Mouse (Mus musculus) ES-E14 (cell line): Measurements from ENCODE around the gene Tead4. TPM values are rescaled to one million over a fixed set of nuclear protein-coding genes. Genes with fewer than 3 reads are reported as not detected.

Experiments
- DNase-seq: peaks from one replicate; pipeline ENCODE4 v3.0.0-alpha.2; 2013; ENCODE audit warnings: low read depth, low spot score
- H3K27ac ChIP-seq: 2 replicates; pipeline ENCODE4 v1.5.1; 2012; ENCODE audit warnings: low read depth, mild to moderate bottlenecking, low read length, moderate library complexity, mixed read lengths; ENCODE audit not compliant: poor library complexity, insufficient read depth, severe bottlenecking
- H3K36me3 ChIP-seq: 2 replicates; pipeline ENCODE4 v1.6.1; 2012; ENCODE audit warnings: mild to moderate bottlenecking, low read length, moderate library complexity, mixed read lengths; ENCODE audit not compliant: control insufficient read depth, poor library complexity, insufficient read depth, severe bottlenecking
- H3K4me1 ChIP-seq, 2 experiments: fragments of 150-350 bp in 1 of 2; sonication (generic) in 1 of 2; 2 replicates each; pipeline ENCODE4 v1.6.1; 2012; ENCODE audit warnings: low read length in 2 of 2, mild to moderate bottlenecking in 1 of 2, mixed read lengths in 1 of 2; ENCODE audit not compliant: control insufficient read depth in 2 of 2, insufficient read depth in 2 of 2, poor library complexity in 1 of 2
- H3K4me3 ChIP-seq, 2 experiments: fragments of 150-350 bp in 1 of 2; sonication (generic) in 1 of 2; 2 replicates each; pipeline ENCODE4 v1.5.1; 2012; ENCODE audit warnings: low read length in 2 of 2, low read depth in 1 of 2, mild to moderate bottlenecking in 1 of 2, mixed read lengths in 1 of 2; ENCODE audit not compliant: insufficient read depth in 1 of 2, poor library complexity in 1 of 2, severe bottlenecking in 1 of 2
- H3K9ac ChIP-seq: 2 replicates; pipeline ENCODE4 v1.6.1; 2012; ENCODE audit warnings: low read depth, mild to moderate bottlenecking, low read length, mixed read lengths; ENCODE audit not compliant: poor library complexity, insufficient read depth, severe bottlenecking
- H3K9me3 ChIP-seq: fragments of 150-350 bp; sonication (generic); 2 replicates; pipeline ENCODE4 v1.6.1; 2012; ENCODE audit warnings: low read depth, mild to moderate bottlenecking, low read length; ENCODE audit not compliant: control insufficient read depth, insufficient read depth
- CHD2 ChIP-seq: IDR thresholded peaks from 2 replicates; pipeline ENCODE4 v1.6.1; 2014; ENCODE audit warnings: mild to moderate bottlenecking, low read depth, low read length, inconsistent platforms
- HCFC1 ChIP-seq: IDR thresholded peaks from 2 replicates; pipeline ENCODE4 v1.6.1; 2012; ENCODE audit warnings: low read length, inconsistent platforms, borderline replicate concordance; ENCODE audit not compliant: insufficient read depth
- MAFK ChIP-seq: IDR thresholded peaks from 2 replicates; pipeline ENCODE4 v1.6.1; 2014; ENCODE audit warnings: mild to moderate bottlenecking, low read depth, low read length, inconsistent platforms; ENCODE audit not compliant: insufficient read depth
- ZC3H11A ChIP-seq: IDR thresholded peaks from 2 replicates; pipeline ENCODE4 v1.6.1; 2012; ENCODE audit warnings: low read depth, mild to moderate bottlenecking, inconsistent platforms, low read length, borderline replicate concordance
- ZNF384 ChIP-seq: IDR thresholded peaks from 2 replicates; pipeline ENCODE4 v1.6.1; 2012; ENCODE audit warnings: low read depth, low read length, inconsistent platforms
- in situ Hi-C, 2 experiments: fragments of 600-800 bp; cut with MboI; formaldehyde crosslinking; loops; one replicate each; pipeline ENCODE4 v1.15.1; 2025; ENCODE audit warnings: low sequenced_read_pairs in 2 of 2, inconsistent platforms in 1 of 2; ENCODE audit not compliant: unreplicated experiment in 2 of 2
- total RNA-seq: library from RNA; depleted of rRNA; stranded (reverse); fragments of 300-350 nt; gene quantifications from 2 replicates; pipeline ENCODE4 v1.2.3, GENCODE M21; 2012

Tead4 gene
- total RNA-seq, 1 experiment, result 6.8 TPM

DNA sequence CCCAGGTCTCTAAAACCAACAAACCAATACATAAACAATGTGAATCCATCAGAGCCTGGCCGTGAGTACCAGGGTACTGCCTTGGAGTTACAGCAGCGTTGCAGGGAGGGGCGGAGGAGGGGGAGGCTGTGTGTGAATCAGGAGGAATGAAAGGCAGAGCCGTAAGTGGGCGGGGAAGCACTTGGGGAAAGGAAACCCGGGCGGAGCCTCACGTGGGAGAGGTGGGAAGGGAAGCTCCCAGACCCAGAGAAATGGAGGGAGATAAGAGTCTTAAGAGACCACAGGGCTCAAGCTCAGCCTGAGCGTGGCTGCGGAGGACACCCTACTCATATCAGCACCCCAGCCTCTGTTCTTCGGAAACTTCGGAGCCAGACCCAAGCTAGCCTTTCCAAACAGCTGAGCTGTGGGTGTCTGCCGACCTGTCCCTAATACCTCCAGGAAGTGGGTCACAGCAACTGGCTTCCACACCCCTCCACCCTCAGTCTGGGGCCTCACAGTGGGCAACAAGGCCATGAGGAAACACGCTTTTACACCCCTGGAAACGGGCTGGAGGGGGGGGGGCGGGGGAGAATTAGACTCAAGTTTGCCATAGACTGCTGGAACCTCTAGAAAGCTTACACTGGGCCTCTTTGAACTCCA lies 14.7 kb downstream of the Tead4 start:
- Histone ChIP-seq H3K4me1 (peaks cover 14 to 25% of the 10 kb centered on the region in 2 experiments), H3K9ac (peak overlapping the region; percentile 52), H3K27ac (no peak overlapping the region), H3K4me3 (peak overlapping the region; percentile 13 to 43; a peak in 1 of 4 replicates), H3K9me3 (no peaks in the 10 kb centered on the region), H3K36me3 (no peaks in the 10 kb centered on the region)
- in situ Hi-C loops, result no loop called here
- TF ChIP-seq ZNF384 (no peak), ZC3H11A (no peak), CHD2 (no peak), HCFC1 (no peak), MAFK (no peak)
- peak; percentile 77 for DNase-seq

DNA sequence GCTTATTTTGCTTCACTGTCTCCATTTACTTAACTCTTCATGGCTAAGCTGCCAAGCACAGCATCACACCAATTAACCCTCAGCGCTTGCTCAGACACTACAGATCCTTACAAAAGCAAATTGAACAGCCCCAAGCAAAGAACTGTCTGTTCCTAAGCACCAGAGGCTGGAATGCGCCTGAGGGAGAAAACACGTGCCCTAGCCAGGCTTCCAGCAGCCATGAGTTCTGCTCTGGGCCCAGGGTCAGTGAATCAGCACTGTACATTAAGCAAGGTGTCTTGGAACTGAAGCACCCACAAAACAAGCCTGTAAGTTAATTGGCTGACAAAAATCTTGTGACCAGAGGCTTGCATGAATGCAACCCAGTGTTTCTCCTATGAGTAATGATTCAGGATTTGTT lies 18.5 kb downstream of the Tead4 start:
- DNase-seq, result peak; percentile 74
- peak overlapping the region; percentile 51; the same call in 1 of the 2 replicates for H3K27ac ChIP-seq
- H3K9me3 ChIP-seq, result no peaks in the 10 kb centered on the region
- no peak overlapping the region for H3K9ac ChIP-seq
- H3K4me3 ChIP-seq, result no peak overlapping the region
- no peaks in the 10 kb centered on the region for H3K36me3 ChIP-seq
- TF ChIP-seq MAFK (peak; percentile 46; the same call in 1 of the 2 replicates), HCFC1 (no peak), ZC3H11A (no peak), CHD2 (no peak), ZNF384 (no peak)
- peaks cover 14 to 20% of the 10 kb centered on the region in 2 experiments for H3K4me1 ChIP-seq
- in situ Hi-C loops, result no loop called here

DNA sequence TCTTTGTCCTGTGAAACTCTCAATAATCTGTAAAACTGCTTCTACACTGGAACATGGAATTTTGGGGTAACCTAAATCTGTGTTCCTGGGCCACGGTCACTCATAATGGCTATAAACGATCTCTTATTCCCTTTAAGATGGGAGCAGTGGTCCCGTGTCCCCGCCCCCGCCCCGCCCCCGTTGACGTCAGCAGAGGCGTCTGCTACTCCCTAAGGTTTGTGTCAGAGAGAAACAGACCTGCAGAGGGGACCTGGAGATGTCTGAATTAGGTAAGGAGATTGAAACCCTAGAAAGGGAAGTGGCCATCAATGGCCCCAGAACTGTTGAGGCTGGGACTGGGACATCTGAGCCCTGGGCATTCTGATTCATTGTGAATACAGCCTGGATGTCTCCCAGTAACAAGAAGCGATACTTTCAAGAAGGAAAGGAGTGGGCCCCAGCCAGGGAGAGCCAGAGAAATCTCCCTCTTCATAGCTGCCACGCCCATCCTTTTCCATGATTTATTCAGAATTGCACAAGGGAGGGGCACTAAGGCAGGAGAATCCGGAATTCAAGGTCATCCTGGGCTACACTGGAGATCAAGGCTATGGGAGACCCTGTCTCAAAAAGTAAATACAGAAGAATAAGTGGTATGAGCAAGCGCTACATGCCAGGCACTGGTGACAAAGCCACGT lies 20.0 kb downstream of the Tead4 start:
- H3K4me3 ChIP-seq, result peak overlapping the region; percentile 53 to 58
- H3K27ac ChIP-seq, result peak overlapping the region; percentile 85
- peak overlapping the region; percentile 44; the same call in 1 of the 2 replicates for H3K9ac ChIP-seq
- H3K36me3 ChIP-seq, result no peaks in the 10 kb centered on the region
- DNase-seq, result peak; percentile 66
- no peaks in the 10 kb centered on the region for H3K9me3 ChIP-seq
- in situ Hi-C loops, result no loop called here
- H3K4me1 ChIP-seq, result peaks cover 11 to 23% of the 10 kb centered on the region in 2 experiments
- TF ChIP-seq MAFK (no peak), ZNF384 (no peak), HCFC1 (no peak), CHD2 (no peak), ZC3H11A (no peak)

DNA sequence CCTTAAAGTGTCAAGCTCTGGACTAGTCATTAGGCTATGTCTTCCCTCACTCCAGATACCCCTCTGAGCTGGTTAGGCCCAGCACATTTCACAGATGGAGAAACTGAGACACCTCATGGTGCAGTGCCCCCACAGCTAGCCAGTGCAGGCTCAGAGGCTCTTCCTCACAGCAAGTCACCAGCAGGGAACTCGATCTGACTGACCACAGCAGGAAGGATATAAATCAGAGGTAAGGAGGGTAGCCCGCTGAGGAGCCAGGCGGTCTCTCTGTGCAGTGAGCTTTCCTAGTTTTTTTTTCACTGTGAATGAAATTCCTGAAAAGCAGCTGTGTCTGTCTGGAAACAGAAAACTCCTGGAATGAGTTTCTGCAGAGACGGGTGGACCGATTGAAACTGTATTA lies 21.0 kb downstream of the Tead4 start:
- Histone ChIP-seq H3K4me3 (no peak overlapping the region), H3K9ac (peak overlapping the region; percentile 3; the same call in 1 of the 2 replicates), H3K9me3 (no peaks in the 10 kb centered on the region), H3K4me1 (peaks cover 13 to 32% of the 10 kb centered on the region in 2 experiments), H3K36me3 (no peaks in the 10 kb centered on the region), H3K27ac (no peak overlapping the region)
- no peak for TF ChIP-seq ZNF384
- no peak for TF ChIP-seq HCFC1
- no peak for TF ChIP-seq MAFK
- TF ChIP-seq CHD2, result no peak
- TF ChIP-seq ZC3H11A, result no peak
- in situ Hi-C loops, result no loop called here
- DNase-seq, result no peak

DNA sequence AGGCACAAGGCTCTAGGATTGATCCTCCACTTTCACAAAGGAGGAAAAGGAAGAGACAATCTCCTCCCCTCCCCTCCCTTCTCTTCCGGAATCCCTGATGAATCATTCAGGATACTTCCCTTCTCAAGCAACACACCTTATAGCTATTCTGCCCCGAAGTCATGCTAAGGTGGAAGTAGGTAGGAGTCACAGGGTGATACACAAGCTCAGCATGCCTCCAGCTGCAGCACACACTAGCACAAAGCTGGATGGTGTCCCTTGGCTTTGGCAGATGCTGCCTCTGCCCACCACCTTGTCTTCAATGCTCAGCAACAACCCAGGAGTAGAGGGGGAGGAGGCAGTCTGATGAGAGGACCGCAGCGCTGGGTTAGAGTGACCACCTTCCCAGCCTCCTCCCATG lies 21.5 kb downstream of the Tead4 start:
- no peak for DNase-seq
- in situ Hi-C loops, result no loop called here
- Histone ChIP-seq H3K36me3 (no peaks in the 10 kb centered on the region), H3K9ac (0 out of 2 replicates have a peak overlapping the region, but pooled peaks have one; percentile 3), H3K27ac (no peak overlapping the region), H3K4me1 (peaks cover 13 to 32% of the 10 kb centered on the region in 2 experiments), H3K4me3 (no peak overlapping the region), H3K9me3 (no peaks in the 10 kb centered on the region)
- TF ChIP-seq ZNF384 (no peak), ZC3H11A (no peak), HCFC1 (no peak), MAFK (no peak), CHD2 (no peak)
